In the genomic region with DNA sequence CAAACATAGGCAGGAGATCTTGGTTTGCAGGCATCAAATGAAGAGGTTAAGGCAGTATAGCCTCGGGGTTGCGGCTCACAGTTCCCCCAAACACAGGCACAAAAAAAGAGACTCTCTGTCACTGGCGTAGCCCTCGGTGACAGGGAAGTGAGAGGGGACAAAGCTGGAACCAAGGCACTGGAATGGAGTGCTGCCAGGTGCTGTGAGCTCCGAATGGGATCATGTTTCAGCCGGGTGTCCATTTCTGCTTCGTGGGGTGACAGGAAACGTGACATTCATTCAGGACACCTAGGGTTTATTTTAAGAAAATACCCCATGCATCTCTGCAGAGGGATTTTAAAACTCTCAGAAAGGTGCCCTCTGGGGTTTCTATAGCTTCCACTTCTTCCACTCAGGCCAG, we compare ENCODE assay signal across 14 mouse cellular contexts.
"Had no signal": no experiment of that assay in that cellular context is flagged by ENCODE, and none has a peak within 500 bp of the region (broad histone marks: within the 10 kb centered on the region; RNA-seq: fewer than 3 reads in every experiment).

No protein-coding gene starts in this region.

- H3K4me3 ChIP-seq: left cerebral cortex, adult 2 months; limb, embryonic 15.5 days; liver, embryonic 12.5 days; lung, embryonic 15.5 days; megakaryocyte, embryonic 14.5 days; midbrain, embryonic 12.5 days; stomach, embryonic 15.5 days had no signal

- H3K27me3 ChIP-seq: limb, embryonic 15.5 days; liver, embryonic 12.5 days; lung, embryonic 15.5 days; megakaryocyte, embryonic 14.5 days; midbrain, embryonic 12.5 days; stomach, embryonic 15.5 days had no signal

- H3K36me3 ChIP-seq: lung, embryonic 15.5 days; midbrain, embryonic 12.5 days had no signal

- H3K4me1 ChIP-seq: midbrain, embryonic 12.5 days; stomach, embryonic 15.5 days had no signal

- DNase-seq: kidney, postnatal 25 days; lung, postnatal 14 days; right cerebral cortex, postnatal 14 days; thymus, adult 2 months; thymus, postnatal 25 days had no signal

- H3K4me2 ChIP-seq: limb, embryonic 15.5 days; liver, embryonic 12.5 days; lung, embryonic 15.5 days; midbrain, embryonic 12.5 days; stomach, embryonic 15.5 days had no signal

- H3K27ac ChIP-seq: left cerebral cortex, adult 2 months; limb, embryonic 15.5 days; liver, embryonic 12.5 days; lung, embryonic 15.5 days; macrophage; midbrain, embryonic 12.5 days; stomach, embryonic 15.5 days had no signal

- H3K9ac ChIP-seq: limb, embryonic 15.5 days; liver, embryonic 12.5 days; lung, embryonic 15.5 days; midbrain, embryonic 12.5 days; stomach, embryonic 15.5 days had no signal

- ATAC-seq: liver, embryonic 12.5 days; midbrain, embryonic 16.5 days had no signal

- H3K9me3 ChIP-seq: limb, embryonic 15.5 days; liver, embryonic 12.5 days; lung, embryonic 15.5 days; megakaryocyte, embryonic 14.5 days; midbrain, embryonic 12.5 days; stomach, embryonic 15.5 days had no signal
